Mouse (Mus musculus) cortical plate, adult 2 months (tissue): ENCODE results near the gene Iqch.

Source experiments
- CTCF ChIP-seq: fragments of 200-500 bp; IDR thresholded peaks from 2 replicates; pipeline ENCODE4 v1.5.1; 2011; ENCODE audit warnings: mild to moderate bottlenecking, control low read depth, low read length; ENCODE audit not compliant: insufficient read depth; ENCODE audit errors: extremely low read depth
- POLR2A ChIP-seq: fragments of 200-500 bp; IDR thresholded peaks from 2 replicates; pipeline ENCODE4 v1.6.1; 2011; ENCODE audit warnings: mild to moderate bottlenecking, low read length, control low read depth; ENCODE audit not compliant: insufficient read depth; ENCODE audit errors: extremely low read depth

DNA sequence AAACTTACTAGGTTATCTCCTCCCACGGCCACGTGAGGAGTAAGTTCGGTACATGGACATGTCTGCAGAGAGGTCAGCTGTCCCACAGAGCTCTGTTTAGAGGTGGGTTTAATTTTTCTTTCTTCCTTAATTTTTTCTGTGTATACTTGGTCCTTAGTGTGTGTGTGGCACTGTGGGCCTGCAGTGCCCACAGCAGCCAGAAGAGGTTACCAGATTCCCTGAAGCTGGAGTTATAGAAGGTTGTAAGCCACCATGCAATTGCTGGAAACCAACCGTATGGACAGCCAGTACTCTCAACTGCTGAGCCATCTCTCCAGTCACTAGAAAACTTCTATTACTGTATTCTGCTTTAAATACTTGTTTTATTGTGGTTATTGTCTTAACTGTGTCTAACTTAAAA, 29.8 kb upstream of the Iqch start:
- TF ChIP-seq CTCF (no peak), POLR2A (no peak)
